ENCODE assay signal across 9 mouse cellular contexts in the genomic region with DNA sequence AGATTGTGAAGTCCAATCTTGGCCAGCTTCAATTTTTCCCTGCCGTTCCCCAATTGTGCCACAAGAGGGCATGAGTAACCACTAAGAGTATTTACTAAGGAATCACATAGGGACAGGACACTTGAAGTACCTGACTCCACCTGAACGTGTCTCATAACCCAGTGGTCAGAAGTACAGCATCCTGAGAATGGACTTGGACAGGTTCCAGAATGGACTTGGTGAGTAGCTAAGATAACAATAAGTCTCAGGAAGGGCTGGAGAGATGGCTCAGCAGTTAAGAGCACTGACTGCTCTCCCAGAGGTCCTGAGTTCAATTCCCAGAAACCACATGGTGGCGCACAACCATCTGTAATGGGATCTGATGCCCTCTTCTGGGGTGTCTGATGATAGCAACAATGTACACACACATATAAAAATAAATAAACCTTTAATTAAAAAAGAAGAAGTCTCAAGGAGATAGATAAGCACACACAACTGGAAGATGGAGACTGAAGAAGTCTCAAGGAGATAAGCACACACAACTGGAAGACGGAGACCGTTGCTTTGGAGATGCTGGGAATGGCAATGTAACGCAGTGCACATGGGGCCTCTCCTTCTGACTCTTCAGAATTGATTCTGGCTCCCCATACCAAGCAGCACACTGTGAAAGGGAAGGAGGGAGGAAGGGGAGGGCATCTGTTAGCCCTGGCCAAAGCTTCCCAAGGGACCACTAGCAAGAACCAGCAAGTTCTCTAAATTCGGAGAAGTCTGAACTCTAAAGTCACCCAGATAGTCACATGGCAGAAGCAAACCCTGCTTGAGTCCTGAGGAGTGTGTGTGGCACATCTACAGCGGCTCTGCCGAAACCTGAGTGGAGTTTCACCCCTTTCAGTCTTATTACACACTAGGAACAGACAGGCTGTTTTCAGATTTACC. TPM values are rescaled to one million over a fixed set of nuclear protein-coding genes. Genes with fewer than 3 reads are reported as not detected.
DNase-seq lines count a peak whose midpoint lies in the region; ATAC-seq and TF ChIP-seq lines count a peak whose summit lies in the region.
"Had no signal": no experiment of that assay in that cellular context is flagged by ENCODE, and none has a peak within 500 bp of the region (broad histone marks: within the 10 kb centered on the region; RNA-seq: fewer than 3 reads in every experiment).

No protein-coding gene starts in this region.

- H3K9ac ChIP-seq in forebrain, embryonic 11.5 days (ENCODE audit: low read length) = no peak overlapping the region
- H3K9ac ChIP-seq in forebrain, embryonic 16.5 days (replicated peaks; ENCODE audit: low read depth, low read length) = no peak overlapping the region
- H3K9ac ChIP-seq: limb, embryonic 13.5 days had no signal

- H3K4me2 ChIP-seq in forebrain, embryonic 11.5 days (ENCODE audit: low read depth, low read length, severe bottlenecking) = no peak overlapping the region
- no peak overlapping the region for H3K4me2 ChIP-seq in forebrain, embryonic 16.5 days (ENCODE audit: low read length)
- H3K4me2 ChIP-seq: limb, embryonic 13.5 days had no signal

- peak; percentile 58 for TF ChIP-seq CTCF in E14TG2a.4 (conservative IDR thresholded peaks at IDR 0.05; ENCODE audit: low read length)
- peak; percentile 39; the same call in 1 of the 2 replicates for TF ChIP-seq CTCF in small intestine, adult 2 months (IDR thresholded peaks at IDR 0.05; ENCODE audit: extremely low read depth, insufficient read length, insufficient replicate concordance, low read depth, low read length)

- H3K9me3 ChIP-seq in forebrain, embryonic 11.5 days (ENCODE audit: control insufficient read depth, low read length) = no peaks in the 10 kb centered on the region
- H3K9me3 ChIP-seq in forebrain, embryonic 16.5 days (ENCODE audit: control insufficient read depth, low read length) = no peaks in the 10 kb centered on the region
- H3K9me3 ChIP-seq in E14TG2a.4 (ENCODE audit: low read length) = peaks cover 58% of the 10 kb centered on the region
- H3K9me3 ChIP-seq: limb, embryonic 13.5 days had no signal

- H3K27me3 ChIP-seq in forebrain, embryonic 11.5 days (ENCODE audit: control insufficient read depth, insufficient read depth, low read length) = no peaks in the 10 kb centered on the region
- H3K27me3 ChIP-seq in forebrain, embryonic 16.5 days (replicated peaks; ENCODE audit: control insufficient read depth, insufficient read depth, low read length) = no peaks in the 10 kb centered on the region
- H3K27me3 ChIP-seq in E14TG2a.4 (ENCODE audit: insufficient read depth, low read length) = no peaks in the 10 kb centered on the region
- H3K27me3 ChIP-seq in small intestine, adult 2 months (ENCODE audit: control insufficient read depth, insufficient read depth, low read length) = no peaks in the 10 kb centered on the region
- H3K27me3 ChIP-seq: limb, embryonic 13.5 days had no signal

- H3K27ac ChIP-seq in forebrain, embryonic 11.5 days (ENCODE audit: low read depth, low read length) = no peak overlapping the region
- H3K27ac ChIP-seq in forebrain, embryonic 16.5 days (ENCODE audit: low read length) = no peak overlapping the region
- H3K27ac ChIP-seq in small intestine, adult 2 months (ENCODE audit: insufficient read depth, low read depth, low read length) = no peak overlapping the region
- H3K27ac ChIP-seq: limb, embryonic 13.5 days had no signal

- DNase-seq in forebrain, embryonic 11.5 days (ENCODE audit: low spot score) = peak; percentile 67
- DNase-seq in c-Kit-negative CD71-positive TER-119-positive erythroid progenitor cells, embryonic 14.5 days (ENCODE audit: low read depth, low spot score) = peak; percentile 71
- peak; percentile 56 to 83 for DNase-seq in frontal cortex, adult 2 months (ENCODE audit: extremely low spot score in 1 of 2, low spot score in 1 of 2)
- DNase-seq in layer of hippocampus, adult 9-10 months (ENCODE audit: low spot score) = peak; percentile 90
- DNase-seq in lung, postnatal 14 days = peak; percentile 79

- no peak overlapping the region for H3K4me3 ChIP-seq in forebrain, embryonic 11.5 days (ENCODE audit: low read depth, low read length)
- no peak overlapping the region for H3K4me3 ChIP-seq in forebrain, embryonic 16.5 days (replicated peaks; ENCODE audit: low read length)
- no peak overlapping the region for H3K4me3 ChIP-seq in E14TG2a.4 (replicated peaks; ENCODE audit: low read length)
- no peak overlapping the region for H3K4me3 ChIP-seq in small intestine, adult 2 months (ENCODE audit: low read depth, low read length)
- H3K4me3 ChIP-seq: limb, embryonic 13.5 days had no signal

- no peak for TF ChIP-seq POLR2A in small intestine, adult 2 months (IDR thresholded peaks at IDR 0.05; ENCODE audit: low read depth, low read length)

- WGBS in forebrain, embryonic 11.5 days = 65% methylated on average over 9 of the region's 9 CpGs
- WGBS in forebrain, embryonic 16.5 days = 70% methylated on average over 9 of the region's 9 CpGs
- 68% methylated on average over 9 of the region's 9 CpGs for WGBS in small intestine, adult 2 months

- no peaks in the 10 kb centered on the region for H3K36me3 ChIP-seq in forebrain, embryonic 11.5 days (ENCODE audit: control insufficient read depth, insufficient read depth, low read length)
- H3K36me3 ChIP-seq in forebrain, embryonic 16.5 days (ENCODE audit: control insufficient read depth, insufficient read depth) = no peaks in the 10 kb centered on the region
- peaks cover 8% of the 10 kb centered on the region; the same call in 1 of the 2 replicates for H3K36me3 ChIP-seq in E14TG2a.4 (ENCODE audit: insufficient read depth, low read length)
- H3K36me3 ChIP-seq in small intestine, adult 2 months (ENCODE audit: control insufficient read depth, insufficient read depth, low read length) = no peaks in the 10 kb centered on the region
- H3K36me3 ChIP-seq: limb, embryonic 13.5 days had no signal

- ATAC-seq in forebrain, embryonic 11.5 days (replicated peaks; ENCODE audit: low FRiP score) = no peak
- ATAC-seq in forebrain, embryonic 16.5 days = no peak

- 0 out of 2 replicates have a peak, but pooled peaks cover 3% of the 10 kb centered on the region for H3K4me1 ChIP-seq in forebrain, embryonic 11.5 days (replicated peaks; ENCODE audit: control insufficient read depth, insufficient read depth, low read length)
- peaks cover 14% of the 10 kb centered on the region for H3K4me1 ChIP-seq in forebrain, embryonic 16.5 days (replicated peaks; ENCODE audit: control insufficient read depth, insufficient read depth, low read length)
- H3K4me1 ChIP-seq in E14TG2a.4 (replicated peaks; ENCODE audit: low read depth, low read length) = peaks cover 23% of the 10 kb centered on the region
- peaks cover 8% of the 10 kb centered on the region; the same call in 1 of the 2 replicates for H3K4me1 ChIP-seq in small intestine, adult 2 months (ENCODE audit: control insufficient read depth, insufficient read depth, insufficient read length, low read length)

RNA-seq across cellular contexts. Expression of a gene that starts 3.4 kb away (rescaled TPM):
- 111 and 122 TPM in 2 replicates for polyA plus RNA-seq in forebrain, embryonic 11.5 days (2014; fragmentation: Nextera tagmentation; extraction: Ambion mirVana)
- polyA plus RNA-seq in forebrain, embryonic 16.5 days (2015; fragmentation: Nextera tagmentation; extraction: Ambion mirVana) = 104 and 108 TPM in 2 replicates
- polyA plus RNA-seq in frontal cortex, adult 2 months (2012; rRNA removed) = 93.9 and 99.4 TPM in 2 replicates
- polyA plus RNA-seq in small intestine, adult 2 months (2012; rRNA removed) = 51.3 and 84.0 TPM in 2 replicates

RNA-seq across cellular contexts. Expression of a gene that starts 4.2 kb away (rescaled TPM):
- polyA plus RNA-seq in forebrain, embryonic 11.5 days (2014; fragmentation: Nextera tagmentation; extraction: Ambion mirVana) = 1.3 and 1.5 TPM in 2 replicates
- 0.51 and 0.86 TPM in 2 replicates for polyA plus RNA-seq in forebrain, embryonic 16.5 days (2015; fragmentation: Nextera tagmentation; extraction: Ambion mirVana)
- polyA plus RNA-seq in frontal cortex, adult 2 months (2012; rRNA removed) = 2.5 and 2.6 TPM in 2 replicates
- 0.52 and 0.65 TPM in 2 replicates for polyA plus RNA-seq in small intestine, adult 2 months (2012; rRNA removed)

RNA-seq across cellular contexts. Expression of a gene that starts 29.3 kb away (rescaled TPM):
- 26.4 and 28.5 TPM in 2 replicates for polyA plus RNA-seq in forebrain, embryonic 11.5 days (2014; fragmentation: Nextera tagmentation; extraction: Ambion mirVana)
- 45.8 and 55.6 TPM in 2 replicates for polyA plus RNA-seq in forebrain, embryonic 16.5 days (2015; fragmentation: Nextera tagmentation; extraction: Ambion mirVana)
- 23.1 and 25.3 TPM in 2 replicates for polyA plus RNA-seq in frontal cortex, adult 2 months (2012; rRNA removed)
- polyA plus RNA-seq in small intestine, adult 2 months (2012; rRNA removed) = 4.4 and 11.5 TPM in 2 replicates

RNA-seq across cellular contexts. Expression of a gene that starts 30.1 kb away (rescaled TPM):
- polyA plus RNA-seq in forebrain, embryonic 11.5 days (2014; fragmentation: Nextera tagmentation; extraction: Ambion mirVana) = 34.2 and 35.4 TPM in 2 replicates
- 43.6 and 44.3 TPM in 2 replicates for polyA plus RNA-seq in forebrain, embryonic 16.5 days (2015; fragmentation: Nextera tagmentation; extraction: Ambion mirVana)
- 30.2 and 30.8 TPM in 2 replicates for polyA plus RNA-seq in frontal cortex, adult 2 months (2012; rRNA removed)
- polyA plus RNA-seq in small intestine, adult 2 months (2012; rRNA removed) = 58.5 and 89.2 TPM in 2 replicates

RNA-seq across cellular contexts. Expression of a gene that starts 45.8 kb away (rescaled TPM):
- 74.9 and 76.7 TPM in 2 replicates for polyA plus RNA-seq in forebrain, embryonic 11.5 days (2014; fragmentation: Nextera tagmentation; extraction: Ambion mirVana)
- 52.6 and 53.9 TPM in 2 replicates for polyA plus RNA-seq in forebrain, embryonic 16.5 days (2015; fragmentation: Nextera tagmentation; extraction: Ambion mirVana)
- 32.8 and 36.6 TPM in 2 replicates for polyA plus RNA-seq in frontal cortex, adult 2 months (2012; rRNA removed)
- polyA plus RNA-seq in small intestine, adult 2 months (2012; rRNA removed) = 3.3 and 5.3 TPM in 2 replicates
